Mouse (Mus musculus) neural tube, embryonic 14.5 days (tissue): Measurements from ENCODE around the gene Mef2b. TPM values are rescaled to one million over a fixed set of nuclear protein-coding genes. Genes with fewer than 3 reads are reported as not detected.

Experiments
- ATAC-seq: fragments of 200-750 bp; cut with Nextera tagmentation; 2 replicates; pipeline ENCODE4 v1.8.0; 2017; ENCODE audit warnings: low read depth, mild to moderate bottlenecking, moderate TSS enrichment, moderate library complexity
- H3K27ac ChIP-seq: fragments of 300-500 bp; sonication (generic); 2 replicates; pipeline ENCODE4 v1.5.1; 2014; ENCODE audit warnings: low read depth, mild to moderate bottlenecking, control low read depth, low read length, moderate library complexity, mixed read lengths
- H3K27me3 ChIP-seq: fragments of 300-500 bp; sonication (generic); 2 replicates; pipeline ENCODE4 v1.6.1; 2014; ENCODE audit warnings: low read length; ENCODE audit not compliant: control insufficient read depth, insufficient read depth
- H3K36me3 ChIP-seq: fragments of 300-500 bp; sonication (generic); 2 replicates; pipeline ENCODE4 v1.6.1; 2014; ENCODE audit warnings: low read length, mixed read lengths; ENCODE audit not compliant: control insufficient read depth, insufficient read depth
- H3K4me1 ChIP-seq: fragments of 300-500 bp; sonication (generic); 2 replicates; pipeline ENCODE4 v1.6.1; 2014; ENCODE audit warnings: low read length; ENCODE audit not compliant: control insufficient read depth, insufficient read depth
- H3K4me2 ChIP-seq: fragments of 300-500 bp; sonication (generic); 2 replicates; pipeline ENCODE4 v1.6.1; 2014; ENCODE audit warnings: mild to moderate bottlenecking, low read depth, low read length, control low read depth
- H3K4me3 ChIP-seq: fragments of 300-500 bp; sonication (generic); 2 replicates; pipeline ENCODE4 v1.5.1; 2014; ENCODE audit warnings: low read depth, low read length, control low read depth, mixed read lengths
- H3K9ac ChIP-seq: fragments of 300-500 bp; sonication (generic); replicated peaks from 2 replicates; pipeline ENCODE4 v1.6.1; 2014; ENCODE audit warnings: low read depth, mild to moderate bottlenecking, control low read depth, low read length, mixed read lengths
- H3K9me3 ChIP-seq: fragments of 300-500 bp; sonication (generic); 2 replicates; pipeline ENCODE4 v1.6.1; 2016; ENCODE audit warnings: low read length; ENCODE audit not compliant: control insufficient read depth
- WGBS: fragments of 180-500 bp; shearing (Covaris S2); extraction: QIAGEN DNeasy Blood & Tissue Kit; methylation state at CpG from one replicate; pipeline ENCODE4 v1.1.7; 2014; 5-methylcytosine and 5-hydroxymethylcytosine counted together
- polyA plus RNA-seq: library from polyadenylated mRNA; unstranded; fragments of >200 nt; fragmentation: Nextera tagmentation; extraction: Ambion mirVana; gene quantifications from 2 replicates; pipeline ENCODE4 v1.2.1, GENCODE M21; 2014

Mef2b gene
- polyA plus RNA-seq: 0.27 and 0.72 TPM in 2 replicates

DNA sequence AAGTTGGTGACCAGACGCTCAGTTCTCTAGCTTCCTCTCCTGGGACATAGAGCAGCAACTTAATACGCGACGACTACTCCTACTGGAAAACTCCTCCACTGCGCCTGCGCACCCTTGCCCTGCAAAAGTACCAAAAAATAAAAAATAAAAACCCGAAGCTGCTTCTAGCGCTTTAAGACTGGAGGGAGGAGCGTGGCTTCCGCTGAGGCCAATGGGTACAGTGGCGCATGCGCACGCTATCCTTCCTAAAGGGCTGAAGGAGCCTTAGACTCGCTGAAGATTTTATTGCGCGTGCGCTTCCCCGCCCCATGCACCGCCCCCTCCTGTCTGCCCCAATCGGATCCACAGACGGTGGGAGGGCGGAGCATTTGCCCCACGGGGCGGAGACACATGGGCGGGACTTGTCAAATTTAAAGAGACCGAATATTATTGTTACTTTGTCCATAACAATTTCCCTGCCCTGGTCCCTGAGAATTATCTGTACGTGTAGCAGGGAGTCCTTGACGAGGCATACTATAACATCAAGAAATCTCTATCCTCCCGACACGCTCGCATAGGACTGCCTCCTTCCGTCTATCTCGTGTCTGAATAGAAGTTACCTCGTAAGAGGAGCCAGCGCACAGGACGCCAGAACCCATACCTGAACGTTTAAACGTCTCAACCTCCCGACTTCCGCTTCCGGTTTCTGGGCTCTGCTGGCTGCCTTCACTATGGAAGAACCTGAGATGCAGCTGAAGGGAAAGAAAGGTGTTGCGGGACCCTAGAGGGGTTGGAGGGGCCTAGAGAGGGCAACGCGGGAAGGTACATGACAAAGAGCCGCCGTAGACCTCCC lies at the start of gene Mef2b, which contains the start of the genes Rfxank and Borcs8:
Gene Mef2b (plus strand): TSS at position 686 of the 832 bp plus-strand sequence.
Gene Rfxank (minus strand): TSS at position 129 of the 832 bp plus-strand sequence.
Gene Borcs8 (plus strand): TSS at position 474 of the 832 bp plus-strand sequence.
- peak within 1 kb of the TSS; percentile 82 for H3K27ac ChIP-seq
- peak within 1 kb of the TSS; percentile 81 for H3K4me2 ChIP-seq
- H3K4me3 ChIP-seq: peak within 1 kb of the TSS; percentile 60
- peak; percentile 97 for ATAC-seq
- H3K4me1 ChIP-seq: peaks cover 18% of the 10 kb centered on the region
- no peaks in the 10 kb centered on the region for H3K27me3 ChIP-seq
- H3K9ac ChIP-seq: peak within 1 kb of the TSS; percentile 63
- H3K9me3 ChIP-seq: no peaks in the 10 kb centered on the region
- H3K36me3 ChIP-seq: peaks cover 27% of the 10 kb centered on the region
- WGBS: under 1% methylated on average over 46 of the region's 46 CpGs

DNA sequence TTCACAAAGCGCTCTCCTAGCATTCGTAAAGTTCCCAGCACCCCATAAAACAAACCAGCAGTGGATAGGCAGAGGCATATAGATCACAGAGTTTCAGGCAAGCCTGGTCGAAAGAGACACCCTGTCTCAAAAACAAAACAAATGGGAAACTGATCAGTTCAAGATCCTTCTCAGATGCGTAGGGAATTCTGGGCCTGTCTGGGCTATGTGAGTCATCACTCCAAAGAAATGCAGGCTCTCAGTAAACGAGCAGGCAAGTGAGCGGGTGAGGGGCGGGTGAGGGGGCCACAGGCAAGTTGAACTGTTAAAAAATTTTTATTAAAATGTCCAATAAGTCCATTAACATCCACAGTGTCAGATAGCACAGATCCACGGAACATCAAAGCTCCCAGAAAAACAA lies 46.7 kb upstream of the Mef2b start:
- 67% methylated on average over 8 of the region's 8 CpGs for WGBS
- Histone ChIP-seq H3K36me3 (peaks cover 36% of the 10 kb centered on the region), H3K9me3 (no peaks in the 10 kb centered on the region), H3K27me3 (peaks cover 15% of the 10 kb centered on the region), H3K4me2 (no peak overlapping the region), H3K9ac (no peak overlapping the region), H3K4me1 (peaks cover 13% of the 10 kb centered on the region), H3K4me3 (no peak overlapping the region), H3K27ac (no peak overlapping the region)
- ATAC-seq: no peak

DNA sequence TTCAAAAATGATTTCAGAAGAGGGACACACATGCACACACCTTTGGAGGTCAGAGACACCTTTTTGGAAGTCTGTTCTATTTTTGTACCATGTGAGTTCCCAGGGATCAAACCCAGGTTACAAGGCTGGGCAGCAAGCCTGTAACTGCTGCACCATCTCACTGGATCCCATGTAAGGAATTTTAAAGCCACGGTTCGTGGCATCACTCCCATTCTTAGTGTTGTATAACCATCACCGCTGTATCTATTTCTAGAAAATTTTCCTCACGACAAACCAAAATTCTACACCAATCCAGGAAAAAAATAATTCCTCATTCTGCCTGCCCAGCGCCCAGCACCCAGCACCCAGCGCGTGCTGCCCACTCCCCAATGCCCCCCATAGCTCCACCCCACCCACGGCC lies 40.2 kb upstream of the Mef2b start:
- WGBS: 77% methylated on average over 8 of the region's 8 CpGs
- H3K4me2 ChIP-seq: no peak overlapping the region
- H3K4me1 ChIP-seq: no peaks in the 10 kb centered on the region
- H3K27me3 ChIP-seq: no peaks in the 10 kb centered on the region
- H3K36me3 ChIP-seq: peaks cover 77% of the 10 kb centered on the region
- no peak overlapping the region for H3K27ac ChIP-seq
- no peak overlapping the region for H3K9ac ChIP-seq
- no peak for ATAC-seq
- H3K4me3 ChIP-seq: no peak overlapping the region
- no peaks in the 10 kb centered on the region for H3K9me3 ChIP-seq

DNA sequence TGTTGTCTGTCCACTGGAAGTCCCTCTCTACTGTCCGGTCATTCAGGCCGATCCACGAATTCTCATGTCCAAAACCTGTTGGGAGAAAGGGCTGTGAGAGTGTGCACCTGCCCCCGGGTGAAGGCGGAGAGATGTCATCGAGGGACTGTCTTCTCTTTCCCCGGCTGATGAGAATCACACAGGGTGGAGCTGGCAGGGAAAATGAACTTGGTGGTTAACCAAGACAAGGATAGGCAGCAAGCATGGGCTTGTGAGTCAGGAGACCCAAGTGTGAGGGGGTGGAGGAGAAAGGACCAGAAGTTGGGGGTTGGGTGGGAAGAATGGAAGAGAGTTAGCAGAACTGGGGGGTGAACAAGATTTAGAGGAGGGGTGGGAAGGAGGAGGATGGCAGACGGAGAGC lies 39.3 kb upstream of the Mef2b start:
- H3K4me1 ChIP-seq: no peaks in the 10 kb centered on the region
- no peaks in the 10 kb centered on the region for H3K9me3 ChIP-seq
- H3K27me3 ChIP-seq: no peaks in the 10 kb centered on the region
- no peak overlapping the region for H3K4me3 ChIP-seq
- 92% methylated on average over 8 of the region's 8 CpGs for WGBS
- no peak for ATAC-seq
- no peak overlapping the region for H3K4me2 ChIP-seq
- no peak overlapping the region for H3K9ac ChIP-seq
- H3K27ac ChIP-seq: no peak overlapping the region
- H3K36me3 ChIP-seq: peaks cover 72% of the 10 kb centered on the region

DNA sequence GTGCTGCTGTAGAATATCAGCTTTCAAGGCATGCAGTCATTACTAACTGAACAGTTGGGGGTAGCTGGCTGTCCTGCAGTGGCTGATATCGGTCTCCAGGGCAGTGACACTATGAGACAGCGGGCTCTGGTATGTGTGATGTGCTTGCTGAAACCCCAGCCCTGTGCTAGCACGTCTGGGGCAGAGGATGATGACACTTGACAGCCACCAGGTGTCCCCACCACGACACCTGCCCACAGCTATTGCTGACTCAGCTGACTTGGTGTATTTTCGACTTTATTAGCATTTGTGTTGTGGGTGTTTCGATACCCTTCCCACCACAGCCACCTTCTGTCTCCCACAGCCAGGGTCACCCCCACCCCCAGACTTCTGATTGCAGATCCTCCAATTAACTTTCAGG lies 35.0 kb upstream of the Mef2b start:
- Histone ChIP-seq H3K9ac (no peak overlapping the region), H3K27me3 (no peaks in the 10 kb centered on the region), H3K27ac (no peak overlapping the region), H3K4me1 (no peaks in the 10 kb centered on the region), H3K4me3 (no peak overlapping the region), H3K36me3 (peaks cover 76% of the 10 kb centered on the region), H3K4me2 (no peak overlapping the region), H3K9me3 (no peaks in the 10 kb centered on the region)
- ATAC-seq: peak; percentile 67; the same call in 1 of the 2 replicates
- 14% methylated on average over 6 of the region's 6 CpGs for WGBS

DNA sequence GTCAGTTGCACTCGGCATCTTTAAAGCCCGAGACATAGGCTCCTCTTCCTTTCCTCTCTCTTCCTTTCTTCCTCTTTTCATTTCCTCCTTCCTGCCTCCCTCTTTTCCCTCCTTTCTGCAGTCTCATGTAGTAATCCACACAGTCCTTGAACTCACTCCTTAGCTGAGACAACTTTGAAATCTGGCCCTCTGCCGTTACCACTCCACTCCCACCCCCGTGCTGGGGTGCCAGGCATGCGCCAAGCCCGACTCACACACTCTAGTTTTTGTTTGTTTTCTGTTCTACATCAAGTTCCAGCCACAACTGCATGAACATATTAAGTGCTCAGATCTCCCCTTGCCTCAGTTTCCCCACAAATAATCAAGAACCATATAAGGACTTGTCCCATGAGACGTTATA lies 34.6 kb upstream of the Mef2b start:
- Histone ChIP-seq H3K27ac (no peak overlapping the region), H3K4me1 (no peaks in the 10 kb centered on the region), H3K36me3 (peaks cover 76% of the 10 kb centered on the region), H3K9ac (no peak overlapping the region), H3K4me3 (no peak overlapping the region), H3K9me3 (no peaks in the 10 kb centered on the region), H3K4me2 (no peak overlapping the region), H3K27me3 (no peaks in the 10 kb centered on the region)
- no peak for ATAC-seq
- WGBS: 84% methylated on average over 7 of the region's 7 CpGs

DNA sequence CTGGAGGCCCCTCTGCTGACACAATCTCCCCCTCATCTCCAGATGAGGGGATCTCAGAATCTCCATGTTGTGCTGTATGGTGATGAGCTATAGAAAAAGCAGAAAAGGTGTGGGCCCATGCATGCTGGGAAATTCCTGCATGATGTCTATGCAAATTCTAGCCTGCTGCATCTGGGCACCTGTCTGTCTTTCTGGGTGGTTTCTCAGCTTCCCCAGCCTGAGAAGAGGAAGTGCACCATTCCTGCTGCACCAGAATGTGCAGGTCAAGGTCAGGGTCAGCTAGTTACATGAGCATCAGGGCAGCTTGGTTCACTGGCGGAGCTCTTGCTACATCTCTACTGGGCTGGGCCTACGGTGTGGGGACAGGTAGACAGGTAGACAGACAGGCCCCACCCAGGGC lies 29.1 kb upstream of the Mef2b start:
- Histone ChIP-seq H3K4me1 (no peaks in the 10 kb centered on the region), H3K9ac (no peak overlapping the region), H3K27ac (no peak overlapping the region), H3K9me3 (no peaks in the 10 kb centered on the region), H3K36me3 (peaks cover 79% of the 10 kb centered on the region), H3K27me3 (no peaks in the 10 kb centered on the region), H3K4me2 (no peak overlapping the region), H3K4me3 (no peak overlapping the region)
- 86% methylated on average over 2 of the region's 2 CpGs for WGBS
- no peak for ATAC-seq

DNA sequence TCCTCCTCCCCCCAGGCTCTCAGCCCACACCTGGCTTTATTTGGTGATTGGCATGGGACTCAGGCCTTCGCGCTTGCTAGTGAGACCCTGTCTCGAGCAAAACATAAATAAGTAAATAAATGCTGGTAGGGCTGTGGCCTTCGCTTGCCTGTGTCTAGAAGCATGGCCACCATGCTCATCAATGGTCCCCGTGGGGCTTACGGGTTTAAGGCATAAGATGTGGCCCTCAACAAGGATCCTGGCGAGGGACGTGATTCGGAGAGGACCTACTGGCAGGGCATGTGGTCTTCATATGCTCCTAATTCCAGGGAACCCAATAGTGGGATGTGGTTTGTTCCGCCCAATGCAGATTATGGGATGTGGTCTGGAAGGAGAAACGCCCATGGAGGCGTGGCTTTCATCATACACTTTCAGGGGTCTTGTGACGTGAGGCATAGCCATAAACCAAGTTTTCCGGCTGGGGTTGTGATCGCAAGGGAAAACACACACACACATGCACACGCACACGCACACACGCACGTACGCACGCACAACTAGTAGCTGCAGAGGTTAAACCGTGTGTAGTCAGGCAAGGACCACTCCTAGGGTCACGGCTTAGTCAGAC lies 28.2 kb upstream of the Mef2b start:
- no peak; the same call in 1 of the 2 replicates for ATAC-seq
- H3K9me3 ChIP-seq: no peaks in the 10 kb centered on the region
- H3K27me3 ChIP-seq: no peaks in the 10 kb centered on the region
- peaks cover 78% of the 10 kb centered on the region for H3K36me3 ChIP-seq
- H3K9ac ChIP-seq: no peak overlapping the region
- WGBS: 56% methylated on average over 23 of the region's 23 CpGs
- no peak overlapping the region for H3K27ac ChIP-seq
- no peak overlapping the region for H3K4me2 ChIP-seq
- H3K4me1 ChIP-seq: no peaks in the 10 kb centered on the region
- H3K4me3 ChIP-seq: no peak overlapping the region

DNA sequence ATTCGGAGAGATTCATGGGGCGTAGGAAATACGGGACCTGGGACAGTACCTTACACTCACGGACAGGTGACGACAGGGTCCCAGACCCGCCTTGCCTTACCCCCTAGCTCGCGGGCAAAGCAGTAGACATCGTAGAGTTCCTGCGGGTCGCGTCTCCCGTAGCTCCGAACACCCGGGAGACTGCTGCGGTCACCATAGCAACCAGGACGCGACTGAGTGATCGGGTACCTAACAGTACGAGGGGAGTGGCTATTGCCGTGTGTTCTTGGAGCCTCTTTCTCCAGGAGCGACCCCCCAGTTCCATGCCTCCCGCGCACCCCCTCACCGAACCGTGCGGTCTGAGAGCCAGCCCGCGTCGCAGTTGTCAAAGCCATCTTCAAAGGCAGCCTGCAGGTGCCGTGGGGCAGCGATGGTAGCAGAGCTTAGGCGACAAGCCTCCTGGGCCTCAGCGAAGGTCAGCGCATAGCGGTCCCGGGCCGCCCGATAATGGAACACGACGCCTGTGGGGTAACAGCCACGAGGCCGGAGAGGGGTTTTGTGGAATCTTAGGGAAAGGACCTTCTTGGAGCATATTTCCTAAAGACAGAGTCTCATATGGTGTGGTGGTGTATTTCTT lies 27.0 kb upstream of the Mef2b start:
- Histone ChIP-seq H3K9ac (no peak overlapping the region), H3K36me3 (peaks cover 65% of the 10 kb centered on the region), H3K4me2 (no peak overlapping the region), H3K27me3 (no peaks in the 10 kb centered on the region), H3K27ac (no peak overlapping the region), H3K4me3 (no peak overlapping the region), H3K4me1 (peaks cover 10% of the 10 kb centered on the region), H3K9me3 (no peaks in the 10 kb centered on the region)
- no peak; the same call in 1 of the 2 replicates for ATAC-seq
- WGBS: 8% methylated on average over 43 of the region's 43 CpGs
